Mouse (Mus musculus) embryonic facial prominence, embryonic 10.5 days (tissue): ENCODE measurements around the gene Msrb3. TPM values are rescaled to one million over a fixed set of nuclear protein-coding genes. Genes with fewer than 3 reads are reported as not detected.
A peak's percentile ranks its signal among the peaks of the same experiment; 100 is the strongest.

Source experiments
- DNase-seq: peaks from one replicate; pipeline ENCODE4 v3.0.0-alpha.2; 2017; ENCODE audit warnings: low spot score
- H3K27ac ChIP-seq: fragments of 300-500 bp; sonication (generic); replicated peaks from 2 replicates; pipeline ENCODE4 v1.5.1; 2016; ENCODE audit warnings: mild to moderate bottlenecking
- H3K27me3 ChIP-seq: fragments of 300-500 bp; sonication (generic); replicated peaks from 2 replicates; pipeline ENCODE4 v1.6.1; 2016; ENCODE audit warnings: low read depth, mild to moderate bottlenecking; ENCODE audit not compliant: poor library complexity, severe bottlenecking
- H3K36me3 ChIP-seq: fragments of 300-500 bp; sonication (generic); replicated peaks from 2 replicates; pipeline ENCODE4 v1.6.1; 2016; ENCODE audit warnings: mild to moderate bottlenecking, moderate library complexity
- H3K4me1 ChIP-seq: fragments of 300-500 bp; sonication (generic); 2 replicates; pipeline ENCODE4 v1.6.1; 2016
- H3K4me3 ChIP-seq: fragments of 300-500 bp; sonication (generic); 2 replicates; pipeline ENCODE4 v1.5.1; 2016; ENCODE audit warnings: mild to moderate bottlenecking, moderate library complexity
- H3K9me3 ChIP-seq: fragments of 300-500 bp; sonication (generic); 2 replicates; pipeline ENCODE4 v1.6.1; 2016; ENCODE audit warnings: mild to moderate bottlenecking
- WGBS: fragments of 180-500 bp; shearing (Covaris S2); methylation state at CpG from one replicate; pipeline ENCODE4 v1.1.7; 2016; 5-methylcytosine and 5-hydroxymethylcytosine counted together
- polyA plus RNA-seq: library from polyadenylated mRNA; unstranded; fragments of >200 nt; fragmentation: Nextera tagmentation; extraction: Ambion mirVana; gene quantifications from 2 replicates; pipeline ENCODE4 v1.2.1, GENCODE M21; 2016

Msrb3 gene
- polyA plus RNA-seq, 1 experiment from 2014 or later, result 3.4 TPM

DNA sequence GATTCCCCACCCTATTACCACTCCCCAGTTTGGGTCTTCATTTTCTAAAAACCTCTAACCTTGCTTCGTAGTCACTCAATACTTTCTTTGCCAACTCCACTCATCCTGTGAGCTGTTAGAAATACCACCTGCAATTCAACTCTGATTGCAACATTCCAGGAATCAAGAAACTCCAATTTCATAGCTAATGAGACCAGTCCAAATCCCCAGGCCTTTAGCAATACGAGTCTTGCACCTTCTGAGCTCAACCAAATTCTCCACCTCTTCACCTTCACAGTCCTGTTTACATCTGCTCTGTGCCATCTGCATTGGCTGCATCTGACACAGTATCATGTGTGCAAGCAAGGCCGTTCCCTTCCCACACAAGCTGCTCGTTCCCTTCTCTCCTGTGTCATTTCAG is 5.0 kb downstream of the Msrb3 start:
- DNase-seq, result no peak
- WGBS, result 80% methylated on average over 4 of the region's 4 CpGs
- Histone ChIP-seq H3K36me3 (no peaks in the 10 kb centered on the region; the same call in 1 of the 2 replicates), H3K4me3 (no peak overlapping the region), H3K4me1 (peaks cover 17% of the 10 kb centered on the region), H3K27ac (no peak overlapping the region), H3K27me3 (peaks cover 39% of the 10 kb centered on the region), H3K9me3 (peaks cover 5% of the 10 kb centered on the region; the same call in 1 of the 2 replicates)

DNA sequence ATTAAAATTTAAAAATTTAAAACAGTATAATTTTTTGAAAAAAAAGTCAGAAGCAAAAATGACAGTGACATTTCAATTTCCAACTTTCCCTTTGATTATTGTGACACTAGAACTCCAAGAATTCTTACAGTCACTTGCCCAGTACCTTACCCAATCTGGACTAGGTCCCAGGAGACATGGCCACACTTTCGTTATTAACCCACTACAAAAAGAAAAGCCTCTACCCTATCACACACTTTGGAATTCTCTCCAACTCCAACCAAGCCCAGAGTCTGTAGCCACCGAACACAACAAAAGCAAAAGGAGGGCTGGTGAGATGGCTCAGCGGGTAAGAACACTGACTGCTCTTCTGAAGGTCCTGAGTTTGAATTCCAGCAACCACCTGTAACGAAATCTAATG is 7.8 kb downstream of the Msrb3 start:
- H3K4me1 ChIP-seq, result peaks cover 5% of the 10 kb centered on the region; the same call in 1 of the 2 replicates
- H3K4me3 ChIP-seq, result no peak overlapping the region
- H3K36me3 ChIP-seq, result no peaks in the 10 kb centered on the region; the same call in 1 of the 2 replicates
- peaks cover 14% of the 10 kb centered on the region; the same call in 1 of the 2 replicates for H3K27me3 ChIP-seq
- DNase-seq, result no peak
- H3K27ac ChIP-seq, result no peak overlapping the region
- WGBS, result 91% methylated on average over 4 of the region's 4 CpGs
- peaks cover 5% of the 10 kb centered on the region; the same call in 1 of the 2 replicates for H3K9me3 ChIP-seq

DNA sequence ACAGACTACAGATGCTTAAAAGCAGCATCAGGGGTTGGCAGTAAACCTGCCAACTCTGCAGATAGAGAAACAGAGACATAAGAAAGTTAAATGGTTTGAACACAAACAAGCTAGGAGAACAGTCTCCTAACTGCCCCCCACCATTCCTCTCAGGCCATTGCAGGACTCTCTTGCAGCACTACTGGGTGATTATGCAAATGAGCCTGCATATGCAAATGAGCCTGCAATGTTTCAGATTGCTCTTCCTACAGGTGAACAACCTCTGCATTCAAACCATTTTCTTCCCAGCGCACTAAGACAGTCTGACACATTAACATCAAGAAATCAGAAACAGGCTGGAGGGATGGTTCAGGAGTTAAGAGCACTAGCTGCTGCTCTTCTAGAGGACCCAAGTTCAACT is 8.3 kb downstream of the Msrb3 start:
- peaks cover 5% of the 10 kb centered on the region; the same call in 1 of the 2 replicates for H3K9me3 ChIP-seq
- DNase-seq, result no peak
- 0 out of 2 replicates have a peak, but pooled peaks cover under 1% of the 10 kb centered on the region for H3K4me1 ChIP-seq
- no peak overlapping the region for H3K27ac ChIP-seq
- WGBS, result 91% methylated on average over 1 of the region's 1 CpGs
- H3K4me3 ChIP-seq, result no peak overlapping the region
- peaks cover 9% of the 10 kb centered on the region; the same call in 1 of the 2 replicates for H3K27me3 ChIP-seq
- H3K36me3 ChIP-seq, result no peaks in the 10 kb centered on the region; the same call in 1 of the 2 replicates

DNA sequence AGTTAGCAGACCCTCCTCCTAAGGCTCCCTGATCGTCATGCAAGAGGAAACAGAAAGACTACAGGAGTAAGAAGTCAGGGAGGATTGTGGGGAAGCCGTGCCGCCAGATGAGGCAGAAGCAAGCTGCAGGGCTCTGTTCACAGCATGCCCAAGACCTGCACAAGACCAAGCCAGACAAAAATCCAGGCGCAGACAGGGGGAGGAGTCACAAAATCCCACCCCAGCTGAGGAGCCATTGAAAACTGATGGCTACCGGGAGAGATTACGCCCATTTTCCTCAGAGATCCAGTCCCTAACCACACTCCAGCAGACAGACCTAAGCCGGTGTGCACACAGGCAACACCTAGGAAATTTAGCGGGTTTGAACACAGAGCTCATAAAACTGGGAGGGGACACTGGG is 10.4 kb downstream of the Msrb3 start:
- Histone ChIP-seq H3K4me3 (no peak overlapping the region), H3K4me1 (peaks cover 9% of the 10 kb centered on the region), H3K27ac (no peak overlapping the region), H3K36me3 (peaks cover 10% of the 10 kb centered on the region; the same call in 1 of the 2 replicates), H3K27me3 (no peaks in the 10 kb centered on the region), H3K9me3 (peaks cover 10% of the 10 kb centered on the region; the same call in 1 of the 2 replicates)
- 93% methylated on average over 8 of the region's 8 CpGs for WGBS
- DNase-seq, result no peak

DNA sequence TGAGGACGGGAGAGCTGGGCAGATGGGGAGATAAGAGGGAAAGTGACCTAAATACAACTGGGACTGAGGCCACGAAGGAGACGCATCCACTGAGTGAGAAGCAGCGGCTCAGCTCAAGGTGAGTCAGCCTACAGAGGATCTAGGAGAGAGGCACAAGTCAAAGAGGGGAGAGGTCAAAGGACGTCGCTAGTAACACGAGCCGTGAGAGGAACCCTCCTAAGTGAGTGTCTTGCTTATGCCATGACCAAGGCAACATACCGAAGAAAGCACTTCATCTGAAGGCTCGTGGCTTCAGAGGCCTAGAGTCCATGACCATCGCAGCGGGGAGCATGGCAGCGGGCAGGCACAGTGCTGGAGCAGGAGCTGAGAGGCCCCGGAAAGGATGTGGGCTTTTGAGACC is 14.7 kb downstream of the Msrb3 start:
- H3K36me3 ChIP-seq, result peaks cover 10% of the 10 kb centered on the region; the same call in 1 of the 2 replicates
- WGBS, result 84% methylated on average over 14 of the region's 14 CpGs
- no peaks in the 10 kb centered on the region for H3K27me3 ChIP-seq
- DNase-seq, result no peak
- H3K9me3 ChIP-seq, result peaks cover 5% of the 10 kb centered on the region; the same call in 1 of the 2 replicates
- no peak overlapping the region for H3K4me3 ChIP-seq
- 0 out of 2 replicates have a peak overlapping the region, but pooled peaks have one; percentile 6 for H3K27ac ChIP-seq
- H3K4me1 ChIP-seq, result peaks cover 30% of the 10 kb centered on the region

DNA sequence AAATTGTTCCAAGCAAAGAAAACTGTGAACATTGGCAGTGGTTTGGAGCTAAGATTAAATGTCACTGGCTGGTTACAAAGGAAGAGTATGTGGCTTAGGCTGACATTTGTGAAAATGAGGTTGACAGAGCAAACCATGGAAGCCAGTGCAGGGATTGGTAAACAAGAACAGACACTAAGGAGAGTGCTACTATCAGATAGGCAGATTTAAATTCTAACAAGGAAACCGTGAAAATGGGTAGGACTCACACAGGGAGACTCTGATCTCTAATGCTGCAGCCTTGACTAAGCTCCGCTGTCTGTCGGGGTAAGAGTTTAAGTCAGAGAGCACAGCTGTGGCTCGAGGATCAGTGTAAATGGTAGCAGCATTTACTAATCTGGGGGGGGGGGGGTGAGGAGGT is 15.2 kb downstream of the Msrb3 start:
- Histone ChIP-seq H3K27me3 (no peaks in the 10 kb centered on the region), H3K36me3 (peaks cover 10% of the 10 kb centered on the region; the same call in 1 of the 2 replicates), H3K4me3 (peak overlapping the region; percentile 53; the same call in 1 of the 2 replicates), H3K9me3 (peaks cover 5% of the 10 kb centered on the region; the same call in 1 of the 2 replicates), H3K4me1 (peaks cover 30% of the 10 kb centered on the region), H3K27ac (peak overlapping the region; percentile 87; the same call in 1 of the 2 replicates)
- 66% methylated on average over 4 of the region's 4 CpGs for WGBS
- no peak for DNase-seq

DNA sequence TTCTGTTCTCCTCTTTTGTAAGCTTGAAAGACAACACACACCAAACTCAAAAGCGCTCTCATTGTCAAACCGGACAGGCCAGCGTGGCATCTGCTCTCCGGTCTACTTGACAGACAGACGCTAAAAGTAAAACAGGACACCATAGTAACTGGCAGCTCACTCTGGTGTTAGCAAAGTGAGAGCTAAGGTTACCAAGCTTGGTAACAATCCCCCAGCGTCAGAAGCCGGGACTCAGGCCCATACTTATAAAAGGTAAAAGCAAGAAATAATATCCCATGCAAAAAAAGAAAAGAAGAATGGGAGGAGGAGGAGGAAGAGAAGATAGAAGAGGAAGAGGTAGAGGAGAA is 15.9 kb downstream of the Msrb3 start:
- no peaks in the 10 kb centered on the region for H3K27me3 ChIP-seq
- peak overlapping the region; percentile 87 for H3K27ac ChIP-seq
- peaks cover 10% of the 10 kb centered on the region; the same call in 1 of the 2 replicates for H3K36me3 ChIP-seq
- DNase-seq, result no peak
- peaks cover 5% of the 10 kb centered on the region; the same call in 1 of the 2 replicates for H3K9me3 ChIP-seq
- H3K4me3 ChIP-seq, result peak overlapping the region; percentile 53
- whole genome bisulfite sequencing, result 3% methylated on average over 7 of the region's 7 CpGs
- peaks cover 30% of the 10 kb centered on the region for H3K4me1 ChIP-seq

DNA sequence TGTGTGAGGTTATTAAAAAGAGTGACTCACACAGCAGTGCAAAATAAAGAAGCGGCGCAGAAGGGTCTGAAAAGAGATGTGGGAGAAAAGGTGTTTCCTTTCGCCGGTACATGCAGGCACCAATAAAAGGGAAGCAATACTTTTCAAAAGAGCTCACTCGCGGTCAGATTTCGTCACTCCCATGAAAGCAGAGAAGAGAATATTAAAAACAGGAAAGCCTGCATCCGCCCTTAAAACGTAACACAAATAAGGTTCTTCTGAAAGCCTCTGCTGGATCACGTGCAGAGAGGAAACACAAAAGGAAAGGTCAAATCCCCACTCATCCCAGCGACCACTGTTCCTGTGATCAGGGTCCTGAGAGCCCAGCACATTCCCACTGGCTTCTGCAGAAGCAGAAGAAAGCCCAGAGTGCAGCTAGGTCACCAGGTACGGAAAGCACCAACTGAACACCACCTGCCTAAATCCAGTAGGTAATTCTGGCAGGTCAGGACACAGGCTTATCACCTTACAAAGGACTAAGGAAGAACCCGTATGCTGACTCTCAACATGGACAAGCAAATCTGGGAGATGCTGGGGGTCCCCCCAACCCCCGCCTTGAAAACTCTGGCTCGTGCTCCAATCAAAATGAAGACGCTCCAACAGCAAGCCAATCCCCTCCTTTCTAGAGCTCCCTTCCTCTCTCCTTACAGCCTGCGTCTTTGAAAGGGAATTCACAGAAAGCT is 16.4 kb downstream of the Msrb3 start:
- peak overlapping the region; percentile 87 for H3K27ac ChIP-seq
- H3K4me1 ChIP-seq, result peaks cover 30% of the 10 kb centered on the region
- H3K27me3 ChIP-seq, result no peaks in the 10 kb centered on the region
- 19% methylated on average over 17 of the region's 17 CpGs for WGBS
- peak; percentile 81 for DNase-seq
- H3K9me3 ChIP-seq, result peaks cover 5% of the 10 kb centered on the region; the same call in 1 of the 2 replicates
- peak overlapping the region; percentile 53 for H3K4me3 ChIP-seq
- H3K36me3 ChIP-seq, result peaks cover 10% of the 10 kb centered on the region; the same call in 1 of the 2 replicates

DNA sequence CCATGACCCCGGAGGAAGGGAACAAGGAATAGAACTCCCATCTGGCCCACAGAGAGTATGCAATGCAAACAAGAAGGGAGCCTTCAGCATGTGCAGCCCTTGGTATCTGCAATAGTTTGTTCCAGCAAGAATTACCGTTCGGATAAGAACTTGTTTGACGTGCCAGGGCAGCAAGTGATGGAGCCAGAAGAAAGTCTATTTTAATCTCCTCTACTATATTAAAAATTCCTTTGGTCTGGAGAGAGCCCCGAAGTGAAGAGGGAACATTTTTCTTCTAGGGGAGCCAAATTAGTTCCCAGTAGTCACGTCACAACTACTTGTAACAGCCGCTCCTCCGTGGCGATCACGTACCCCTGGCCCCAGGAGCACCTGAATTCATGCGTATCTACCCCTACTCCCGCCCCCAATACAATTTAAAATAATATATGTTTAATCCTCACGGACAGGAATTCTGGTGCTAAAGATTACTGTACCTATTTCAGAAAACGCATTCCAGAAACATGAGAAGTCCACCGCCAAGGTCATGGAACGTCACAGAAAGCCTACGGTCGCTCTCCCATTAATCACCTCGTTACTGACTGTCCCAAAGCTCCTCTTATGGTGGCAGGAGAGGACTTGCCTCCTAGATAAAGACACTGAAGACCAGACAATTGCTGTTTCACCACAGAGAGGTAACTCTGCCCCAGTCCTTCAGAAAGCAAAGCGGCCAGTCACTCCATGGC is 22.2 kb downstream of the Msrb3 start:
- H3K27ac ChIP-seq, result no peak overlapping the region; the same call in 1 of the 2 replicates
- 73% methylated on average over 20 of the region's 20 CpGs for WGBS
- no peak for DNase-seq

DNA sequence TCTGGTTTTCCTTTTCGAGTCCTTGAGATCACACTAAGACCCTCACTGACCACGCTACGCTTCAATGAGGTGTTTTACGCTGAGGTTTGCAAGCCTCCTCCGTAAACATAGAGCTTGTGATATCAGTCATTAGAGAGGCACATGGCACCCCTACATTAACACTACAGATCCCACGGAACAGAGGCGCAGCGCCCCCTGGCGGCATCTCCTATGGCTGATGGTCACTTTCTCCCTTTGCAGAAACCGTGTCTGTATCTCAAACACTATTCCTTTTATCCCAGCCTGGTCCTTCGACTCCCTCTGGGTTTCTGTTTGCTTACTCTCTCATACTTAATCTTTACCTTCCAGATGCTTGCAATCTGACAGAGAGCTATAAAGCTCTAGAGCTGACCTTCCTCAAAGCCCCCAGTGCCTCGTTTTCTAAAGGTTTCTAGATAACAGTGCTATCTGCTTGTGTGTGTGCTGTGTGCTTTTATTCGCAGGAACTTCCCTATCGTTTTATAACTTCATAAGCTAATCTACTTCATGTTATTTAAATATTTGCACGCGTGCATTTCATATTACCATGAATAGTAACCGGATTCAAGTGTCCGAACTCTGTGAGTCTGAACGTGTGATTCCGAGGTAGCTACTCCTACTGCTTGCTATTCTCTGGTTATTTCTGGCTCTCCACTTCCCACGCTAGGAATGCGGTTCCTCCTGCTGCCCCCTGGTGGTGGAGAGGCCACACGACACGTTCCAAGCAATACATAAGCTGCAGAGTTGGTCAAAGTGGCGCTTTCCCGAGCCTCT is 23.0 kb downstream of the Msrb3 start:
- Histone ChIP-seq H3K36me3 (no peaks in the 10 kb centered on the region), H3K4me1 (peaks cover 54% of the 10 kb centered on the region), H3K9me3 (no peaks in the 10 kb centered on the region), H3K4me3 (peak overlapping the region; percentile 40; the same call in 1 of the 2 replicates), H3K27me3 (no peaks in the 10 kb centered on the region), H3K27ac (peak overlapping the region; percentile 21)
- DNase-seq, result peak; percentile 90
- WGBS, result 18% methylated on average over 26 of the region's 26 CpGs

More for the DNA sequence above, 22.2 kb downstream of the Msrb3 start:
- Histone ChIP-seq H3K9me3 (no peaks in the 10 kb centered on the region), H3K36me3 (no peaks in the 10 kb centered on the region), H3K4me3 (no peak overlapping the region), H3K4me1 (peaks cover 51% of the 10 kb centered on the region), H3K27me3 (no peaks in the 10 kb centered on the region)

DNA sequence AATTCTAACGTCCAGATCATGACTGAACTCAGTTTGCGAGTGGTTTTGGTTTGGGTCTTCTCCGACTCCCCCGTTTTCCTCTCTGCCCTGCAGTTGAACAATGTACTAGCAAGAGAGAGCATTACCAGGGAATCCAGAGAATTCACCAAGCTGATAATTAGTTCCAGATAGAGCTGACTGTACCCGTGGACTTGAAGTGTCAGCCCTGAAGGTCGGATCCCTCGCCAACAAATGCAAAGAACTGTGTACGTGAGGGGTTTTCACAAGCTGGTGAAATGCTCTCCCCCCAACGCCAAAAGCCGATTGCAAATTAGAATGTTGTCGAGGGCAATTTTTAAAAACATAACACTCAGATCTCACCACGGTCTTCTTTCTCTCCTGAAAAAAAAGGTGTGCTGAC is 24.6 kb downstream of the Msrb3 start:
- H3K4me1 ChIP-seq, result peaks cover 56% of the 10 kb centered on the region
- H3K27ac ChIP-seq, result peak overlapping the region; percentile 40; the same call in 1 of the 2 replicates
- no peaks in the 10 kb centered on the region; the same call in 1 of the 2 replicates for H3K36me3 ChIP-seq
- H3K27me3 ChIP-seq, result no peaks in the 10 kb centered on the region
- 52% methylated on average over 12 of the region's 12 CpGs for WGBS
- no peak for DNase-seq
- no peaks in the 10 kb centered on the region for H3K9me3 ChIP-seq
- H3K4me3 ChIP-seq, result no peak overlapping the region
